Mouse (Mus musculus): Measurements from ENCODE around the gene Duox1. TPM values are rescaled to one million over a fixed set of nuclear protein-coding genes. Genes with fewer than 3 reads are reported as not detected.
A peak's percentile ranks its signal among the peaks of the same experiment; 100 is the strongest.

The Duox1 gene
- polyA plus RNA-seq, 1 experiment from 2014 or later, result 0.18 TPM

- WGBS, result 8% methylated on average over 14 of the region's 14 CpGs
- peak; percentile 67 for ATAC-seq (ENCODE audit: low FRiP score, low read depth)
- H3K4me1 ChIP-seq, result peaks cover 50% of the 10 kb centered on the region
- peak overlapping the region; percentile 85 for H3K9ac ChIP-seq (replicated peaks)
- H3K9me3 ChIP-seq, result no peaks in the 10 kb centered on the region
- H3K4me3 ChIP-seq, result peak overlapping the region; percentile 53
- no peaks in the 10 kb centered on the region for H3K27me3 ChIP-seq
- peak overlapping the region; percentile 60 for H3K4me2 ChIP-seq (replicated peaks)
- H3K27ac ChIP-seq (replicated peaks), result peak overlapping the region; percentile 99
- peaks cover 14% of the 10 kb centered on the region for H3K36me3 ChIP-seq
These were observed 33.8 kb downstream of the Duox1 start for GRCm38 (mm10) chr2:122349136-122349785.

GRCm38 (mm10) chr2:122351156-122351930, 35.9 kb downstream of the Duox1 start:
- H3K27ac ChIP-seq (replicated peaks), result peak overlapping the region; percentile 83
- H3K27me3 ChIP-seq, result no peaks in the 10 kb centered on the region
- no peak for ATAC-seq (ENCODE audit: low FRiP score, low read depth)
- peaks cover 57% of the 10 kb centered on the region for H3K4me1 ChIP-seq
- peaks cover 24% of the 10 kb centered on the region for H3K36me3 ChIP-seq
- no peaks in the 10 kb centered on the region for H3K9me3 ChIP-seq
- no peak overlapping the region; the same call in 1 of the 2 replicates for H3K9ac ChIP-seq (replicated peaks)
- no peak overlapping the region for H3K4me2 ChIP-seq (replicated peaks)
- no peak overlapping the region for H3K4me3 ChIP-seq
- WGBS, result 69% methylated on average over 5 of the region's 5 CpGs

- H3K4me2 ChIP-seq (replicated peaks), result no peak overlapping the region
- H3K27me3 ChIP-seq, result no peaks in the 10 kb centered on the region
- ATAC-seq (ENCODE audit: low FRiP score, low read depth), result peak; percentile 8; the same call in 1 of the 2 replicates
- H3K27ac ChIP-seq (replicated peaks), result peak overlapping the region; percentile 83
- peaks cover 57% of the 10 kb centered on the region for H3K4me1 ChIP-seq
- no peak overlapping the region; the same call in 1 of the 2 replicates for H3K9ac ChIP-seq (replicated peaks)
- H3K9me3 ChIP-seq, result no peaks in the 10 kb centered on the region
- peaks cover 29% of the 10 kb centered on the region for H3K36me3 ChIP-seq
- H3K4me3 ChIP-seq, result no peak overlapping the region
- WGBS, result 37% methylated on average over 4 of the region's 4 CpGs
These were observed 36.5 kb downstream of the Duox1 start for GRCm38 (mm10) chr2:122351931-122352329.

GRCm38 (mm10) chr2:122352992-122353391, 37.5 kb downstream of the Duox1 start:
- Histone ChIP-seq H3K27ac (replicated peaks) (peak overlapping the region; percentile 35; the same call in 1 of the 2 replicates), H3K9ac (replicated peaks) (no peak overlapping the region), H3K9me3 (no peaks in the 10 kb centered on the region), H3K36me3 (peaks cover 38% of the 10 kb centered on the region), H3K4me3 (no peak overlapping the region), H3K4me1 (peaks cover 54% of the 10 kb centered on the region), H3K27me3 (no peaks in the 10 kb centered on the region; the same call in 1 of the 2 replicates), H3K4me2 (replicated peaks) (no peak overlapping the region)
- no peak for ATAC-seq (ENCODE audit: low FRiP score, low read depth)
- WGBS, result 87% methylated on average over 6 of the region's 6 CpGs

GRCm38 (mm10) chr2:122353765-122354164, 38.3 kb downstream of the Duox1 start:
- Histone ChIP-seq H3K27me3 (no peaks in the 10 kb centered on the region; the same call in 1 of the 2 replicates), H3K27ac (replicated peaks) (peak overlapping the region; percentile 39; the same call in 1 of the 2 replicates), H3K9ac (replicated peaks) (peak overlapping the region; percentile 31; the same call in 1 of the 2 replicates), H3K9me3 (no peaks in the 10 kb centered on the region), H3K36me3 (peaks cover 40% of the 10 kb centered on the region), H3K4me3 (no peak overlapping the region), H3K4me2 (replicated peaks) (no peak overlapping the region), H3K4me1 (peaks cover 51% of the 10 kb centered on the region)
- 79% methylated on average over 8 of the region's 8 CpGs for WGBS
- no peak for ATAC-seq (ENCODE audit: low FRiP score, low read depth)

- peak overlapping the region; percentile 39; the same call in 1 of the 2 replicates for H3K27ac ChIP-seq (replicated peaks)
- H3K4me1 ChIP-seq, result peaks cover 47% of the 10 kb centered on the region
- peaks cover 44% of the 10 kb centered on the region for H3K36me3 ChIP-seq
These were observed 38.9 kb downstream of the Duox1 start for GRCm38 (mm10) chr2:122354191-122354929.

GRCm38 (mm10) chr2:122355389-122355788, 39.9 kb downstream of the Duox1 start:
- no peak overlapping the region for H3K27ac ChIP-seq (replicated peaks)
- H3K36me3 ChIP-seq, result peaks cover 54% of the 10 kb centered on the region
- H3K4me2 ChIP-seq (replicated peaks), result no peak overlapping the region
- no peak for ATAC-seq (ENCODE audit: low FRiP score, low read depth)
- peaks cover 39% of the 10 kb centered on the region for H3K4me1 ChIP-seq
- H3K27me3 ChIP-seq, result no peaks in the 10 kb centered on the region; the same call in 1 of the 2 replicates
- no peak overlapping the region for H3K4me3 ChIP-seq
- 96% methylated on average over 5 of the region's 5 CpGs for WGBS
- H3K9ac ChIP-seq (replicated peaks), result no peak overlapping the region
- H3K9me3 ChIP-seq, result no peaks in the 10 kb centered on the region

More at GRCm38 (mm10) chr2:122354191-122354929, 38.9 kb downstream of the Duox1 start:
- Histone ChIP-seq H3K27me3 (no peaks in the 10 kb centered on the region; the same call in 1 of the 2 replicates), H3K4me2 (replicated peaks) (no peak overlapping the region), H3K9me3 (no peaks in the 10 kb centered on the region), H3K9ac (replicated peaks) (no peak overlapping the region), H3K4me3 (no peak overlapping the region)
- 59% methylated on average over 12 of the region's 12 CpGs for WGBS
- no peak for ATAC-seq (ENCODE audit: low FRiP score, low read depth)

GRCm38 (mm10) chr2:122356187-122356586, 40.7 kb downstream of the Duox1 start:
- no peak for ATAC-seq (ENCODE audit: low FRiP score, low read depth)
- Histone ChIP-seq H3K27me3 (no peaks in the 10 kb centered on the region; the same call in 1 of the 2 replicates), H3K4me2 (replicated peaks) (no peak overlapping the region), H3K4me1 (peaks cover 35% of the 10 kb centered on the region), H3K9ac (replicated peaks) (no peak overlapping the region), H3K27ac (replicated peaks) (no peak overlapping the region), H3K9me3 (no peaks in the 10 kb centered on the region), H3K36me3 (peaks cover 54% of the 10 kb centered on the region), H3K4me3 (no peak overlapping the region)
- 93% methylated on average over 3 of the region's 3 CpGs for WGBS

GRCm38 (mm10) chr2:122360310-122360709, 44.8 kb downstream of the Duox1 start:
- Histone ChIP-seq H3K4me1 (0 out of 2 replicates have a peak, but pooled peaks cover 3% of the 10 kb centered on the region), H3K36me3 (peaks cover 55% of the 10 kb centered on the region), H3K9me3 (no peaks in the 10 kb centered on the region), H3K27me3 (no peaks in the 10 kb centered on the region; the same call in 1 of the 2 replicates), H3K27ac (replicated peaks) (no peak overlapping the region), H3K4me2 (replicated peaks) (no peak overlapping the region), H3K9ac (replicated peaks) (no peak overlapping the region), H3K4me3 (no peak overlapping the region)
- WGBS, result 90% methylated on average over 6 of the region's 6 CpGs
- no peak for ATAC-seq (ENCODE audit: low FRiP score, low read depth)

- Histone ChIP-seq H3K4me3 (no peak overlapping the region), H3K9ac (replicated peaks) (no peak overlapping the region), H3K27ac (replicated peaks) (no peak overlapping the region), H3K27me3 (no peaks in the 10 kb centered on the region; the same call in 1 of the 2 replicates), H3K4me2 (replicated peaks) (no peak overlapping the region), H3K4me1 (peaks cover 9% of the 10 kb centered on the region), H3K9me3 (no peaks in the 10 kb centered on the region), H3K36me3 (peaks cover 50% of the 10 kb centered on the region)
- ATAC-seq (ENCODE audit: low FRiP score, low read depth), result no peak
- WGBS, result 92% methylated on average over 6 of the region's 6 CpGs
These were observed 45.7 kb downstream of the Duox1 start for GRCm38 (mm10) chr2:122361181-122361580.

- ATAC-seq (ENCODE audit: low FRiP score, low read depth), result no peak
- Histone ChIP-seq H3K9ac (replicated peaks) (no peak overlapping the region), H3K4me3 (no peak overlapping the region), H3K4me2 (replicated peaks) (no peak overlapping the region), H3K9me3 (no peaks in the 10 kb centered on the region), H3K27me3 (no peaks in the 10 kb centered on the region; the same call in 1 of the 2 replicates), H3K27ac (replicated peaks) (no peak overlapping the region), H3K4me1 (peaks cover 18% of the 10 kb centered on the region), H3K36me3 (peaks cover 43% of the 10 kb centered on the region)
- WGBS, result 69% methylated on average over 10 of the region's 10 CpGs
These were observed 46.6 kb downstream of the Duox1 start for GRCm38 (mm10) chr2:122361868-122362621.

Measured in midbrain, embryonic 12.5 days (tissue).